Mouse (Mus musculus) spleen, adult 12 weeks (tissue): Measurements from ENCODE around the gene Ric3.

Experiments used
- DNase-seq: peaks from one replicate; pipeline ENCODE4 v3.0.0; 2022; ENCODE audit warnings: low spot score

Ric3 gene

DNA sequence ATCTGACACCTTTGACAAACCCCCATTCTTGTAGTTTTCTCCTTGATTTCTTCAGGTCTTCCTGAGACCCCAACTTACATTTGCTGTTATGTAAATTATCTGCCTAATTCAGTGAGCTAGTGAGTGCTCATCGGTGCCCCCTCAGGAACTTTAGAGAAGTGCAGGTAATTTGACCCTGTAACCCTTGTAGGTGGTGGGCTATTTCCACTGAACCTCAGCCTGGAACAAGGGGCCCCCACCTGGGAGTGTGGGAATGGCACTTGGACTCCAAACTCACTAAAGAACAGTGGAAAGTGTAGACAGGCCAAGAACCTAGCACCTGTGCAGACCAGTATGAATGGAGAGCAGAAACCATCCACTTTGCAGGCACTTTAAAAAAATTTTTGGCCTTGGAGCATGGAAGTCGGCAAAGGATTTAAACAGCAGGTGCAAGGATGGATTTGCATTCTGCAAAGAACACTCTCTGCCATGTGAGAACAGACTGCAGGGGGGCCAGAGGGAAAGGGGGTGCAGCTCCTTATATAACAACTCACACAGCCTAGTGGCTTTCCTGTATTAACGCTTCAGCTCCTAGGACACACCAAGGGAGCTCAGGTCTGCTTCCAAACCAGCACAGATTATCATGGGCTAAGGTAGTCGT is 82.7 kb downstream of the Ric3 start:
- no peak for DNase-seq

DNA sequence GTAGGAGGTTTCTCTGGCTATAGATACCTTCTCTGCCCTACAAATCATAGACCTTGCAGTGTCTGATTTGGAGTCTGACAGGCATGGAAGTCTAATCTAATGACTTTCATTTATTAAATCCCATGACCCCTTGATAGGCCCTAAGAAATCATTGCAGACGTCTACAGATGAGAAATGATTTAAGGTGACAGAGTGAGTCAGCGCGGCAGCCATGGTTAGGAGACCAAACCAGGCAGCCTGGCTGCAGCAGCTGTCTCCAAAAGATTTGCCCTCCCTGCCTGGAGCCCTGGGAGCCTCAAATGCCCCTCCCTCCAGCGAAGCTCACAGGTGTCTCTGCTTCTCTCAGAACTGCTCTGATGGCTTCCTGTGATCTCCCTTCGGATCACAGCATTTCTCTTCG is 87.0 kb downstream of the Ric3 start:
- DNase-seq: no peak

DNA sequence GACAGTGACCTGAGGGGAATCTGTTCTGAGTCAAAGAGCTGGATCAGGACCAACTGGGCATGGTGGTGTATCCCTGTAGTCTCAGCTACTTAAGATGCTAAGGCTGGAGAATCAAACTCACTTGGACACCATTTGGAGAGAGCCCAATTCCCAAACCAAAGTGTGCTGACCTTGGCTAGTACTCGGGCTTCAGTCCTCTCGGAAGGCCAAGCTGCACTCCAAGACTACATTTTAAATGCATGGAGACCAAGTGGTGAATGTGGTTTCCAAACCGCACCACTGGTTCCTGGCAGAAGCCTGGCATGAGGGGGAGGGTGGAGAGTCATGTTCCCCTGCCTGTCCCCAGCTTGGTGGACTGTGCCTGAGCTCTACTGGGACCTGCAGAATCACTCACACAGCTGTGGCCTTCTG is 89.2 kb downstream of the Ric3 start:
- no peak for DNase-seq

DNA sequence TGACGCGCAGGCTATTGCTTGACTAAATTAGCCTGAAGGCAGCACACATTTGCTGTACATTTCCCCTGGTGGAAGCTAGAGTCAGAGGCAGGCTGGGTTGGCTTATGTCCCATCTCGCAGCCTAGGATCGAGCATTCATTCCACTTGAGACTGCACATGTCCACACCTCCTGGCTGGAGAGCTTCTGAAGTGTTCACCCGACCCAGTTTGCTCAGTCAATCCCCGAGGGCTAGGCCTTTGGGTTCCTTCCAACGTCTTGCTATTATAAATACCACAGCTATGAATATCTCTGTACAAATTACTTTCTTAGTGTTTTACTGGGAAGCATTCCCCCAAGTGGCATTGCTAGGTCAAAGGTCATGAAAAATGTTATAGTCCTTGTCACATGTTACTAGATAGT is 89.9 kb downstream of the Ric3 start:
- no peak for DNase-seq

DNA sequence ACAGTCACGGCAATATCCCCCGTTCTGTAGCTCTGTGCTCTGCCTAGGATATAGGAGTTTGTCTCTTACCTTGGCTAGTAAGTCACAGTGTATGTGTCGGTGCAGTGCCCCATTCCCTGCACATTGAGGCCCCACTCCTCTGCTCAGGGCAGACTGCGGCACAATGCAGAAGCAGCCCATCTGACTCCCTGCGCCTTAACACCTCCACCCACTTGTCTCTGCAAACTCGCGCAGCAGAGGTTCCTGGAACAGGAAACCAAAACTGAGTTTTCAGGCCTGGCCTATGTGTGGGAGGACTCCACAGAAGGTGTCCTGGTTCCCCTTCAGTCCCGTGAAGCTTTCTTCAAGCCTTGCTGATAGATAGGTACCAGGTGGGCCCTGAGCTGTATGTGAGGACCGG is 91.9 kb downstream of the Ric3 start:
- DNase-seq: no peak

DNA sequence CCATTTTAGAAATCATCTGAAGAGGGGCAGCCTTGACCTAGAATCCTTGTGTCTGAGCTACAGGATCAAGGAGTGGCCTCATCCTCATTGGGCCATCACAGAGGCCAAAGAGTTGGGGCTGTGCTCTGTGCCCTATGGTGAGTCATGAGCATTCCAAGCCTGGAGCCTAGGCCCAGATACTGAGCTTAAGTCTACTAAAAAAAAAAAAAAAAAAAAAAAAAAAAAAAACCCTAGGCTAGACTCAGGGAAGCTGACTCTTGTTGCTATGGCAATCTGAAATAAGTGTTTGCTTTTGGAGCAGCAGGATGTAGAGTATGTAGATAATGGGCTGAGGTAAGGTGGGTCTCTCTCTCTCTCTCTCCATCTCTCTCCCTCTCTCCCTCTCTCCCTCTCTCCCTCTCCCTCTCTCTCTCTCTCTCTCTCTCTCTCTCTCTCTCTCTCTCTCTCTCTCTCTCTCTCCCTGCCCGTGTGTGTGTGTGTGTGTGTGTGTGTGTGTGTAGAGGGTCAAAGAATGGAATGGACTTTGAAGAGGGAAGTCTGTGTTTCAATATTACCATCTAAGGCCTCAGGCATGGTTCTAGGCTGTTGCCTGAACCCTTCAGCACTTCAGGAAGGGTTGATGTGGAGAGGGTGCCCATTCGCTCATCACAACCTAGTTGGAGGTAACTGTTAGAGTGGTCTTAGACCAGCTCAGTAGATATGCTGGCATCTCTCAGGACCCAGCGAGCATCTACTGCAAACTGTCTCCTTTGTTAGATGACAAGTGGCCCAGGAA is 97.0 kb downstream of the Ric3 start:
- DNase-seq: no peak
